Mouse (Mus musculus) liver, embryonic 14.5 days (tissue): ENCODE measurements around the gene Tnxb. TPM values are rescaled to one million over a fixed set of nuclear protein-coding genes. Genes with fewer than 3 reads are reported as not detected.
"Not testable (repeated sequence)": the region's sequence is repeated elsewhere in the genome, so short reads cannot be mapped to it uniquely, and the experiment has no call there.

ENCODE experiments used
- ATAC-seq: fragments of 200-750 bp; cut with Nextera tagmentation; 2 replicates; pipeline ENCODE4 v1.8.0; 2017; ENCODE audit warnings: moderate number of reproducible peaks, mild to moderate bottlenecking, moderate library complexity; ENCODE audit not compliant: insufficient read depth
- DNase-seq, 3 experiments: peaks; one replicate each; pipeline ENCODE4 v3.0.0-alpha.2; 2012 to 2013; ENCODE audit warnings: low read depth in 3 of 3, low spot score in 3 of 3
- H3K27ac ChIP-seq: fragments of 300-500 bp; sonication (generic); 2 replicates; pipeline ENCODE4 v1.5.1; 2014; ENCODE audit warnings: moderate library complexity, mild to moderate bottlenecking, control low read depth, inconsistent platforms
- H3K27me3 ChIP-seq: fragments of 300-500 bp; sonication (generic); 2 replicates; pipeline ENCODE4 v1.6.1; 2014; ENCODE audit warnings: mild to moderate bottlenecking, low read length, moderate library complexity; ENCODE audit not compliant: control insufficient read depth, insufficient read depth
- H3K36me3 ChIP-seq: fragments of 300-500 bp; sonication (generic); replicated peaks from 2 replicates; pipeline ENCODE4 v1.6.1; 2014; ENCODE audit warnings: low read depth; ENCODE audit not compliant: control insufficient read depth, insufficient read depth
- H3K4me1 ChIP-seq, 2 experiments: fragments of 200-500 bp in 1 of 2; fragments of 300-500 bp in 1 of 2; sonication (generic) in 1 of 2; replicated peaks; 2 replicates each; pipeline ENCODE4 v1.6.1; 2012 to 2014; ENCODE audit warnings: antibody characterized with exemption in 1 of 2, inconsistent platforms in 1 of 2, low read length in 1 of 2; ENCODE audit not compliant: control insufficient read depth in 2 of 2, insufficient read depth in 2 of 2
- H3K4me2 ChIP-seq: fragments of 300-500 bp; sonication (generic); 2 replicates; pipeline ENCODE4 v1.6.1; 2014; ENCODE audit warnings: low read depth, mild to moderate bottlenecking, control low read depth, moderate library complexity
- H3K4me3 ChIP-seq, 2 experiments: fragments of 200-500 bp in 1 of 2; fragments of 300-500 bp in 1 of 2; sonication (generic) in 1 of 2; 2 replicates each; pipeline ENCODE4 v1.5.1; 2012 to 2014; ENCODE audit warnings: low read depth in 2 of 2, low read length in 2 of 2, mild to moderate bottlenecking in 2 of 2, control low read depth in 1 of 2, inconsistent platforms in 1 of 2, moderate library complexity in 1 of 2; ENCODE audit not compliant: insufficient read depth in 1 of 2
- H3K9ac ChIP-seq: fragments of 300-500 bp; sonication (generic); replicated peaks from 2 replicates; pipeline ENCODE4 v1.6.1; 2014; ENCODE audit warnings: mild to moderate bottlenecking, control low read depth, moderate library complexity
- H3K9me3 ChIP-seq: fragments of 300-500 bp; sonication (generic); 2 replicates; pipeline ENCODE4 v1.6.1; 2016; ENCODE audit warnings: low read length, mixed read lengths; ENCODE audit not compliant: control insufficient read depth
- CTCF ChIP-seq: IDR thresholded peaks from 2 replicates; pipeline ENCODE4 v1.5.1; 2016; ENCODE audit warnings: antibody characterized with exemption, low read depth, control low read depth
- EP300 ChIP-seq: IDR thresholded peaks from 2 replicates; pipeline ENCODE4 v1.6.1; 2016; ENCODE audit warnings: antibody characterized with exemption, low read depth
- WGBS: fragments of 180-500 bp; shearing (Covaris S2); extraction: QIAGEN DNeasy Blood & Tissue Kit; methylation state at CpG from one replicate; pipeline ENCODE4 v1.1.7; 2014; ENCODE audit not compliant: insufficient replicate concordance; 5-methylcytosine and 5-hydroxymethylcytosine counted together
- polyA plus RNA-seq, 2 experiments: library from polyadenylated mRNA; depleted of rRNA in 1 of 2; stranded (reverse) in 1 of 2; unstranded in 1 of 2; fragments of >200 nt; fragmentation: Nextera tagmentation in 1 of 2; extraction: Ambion mirVana in 1 of 2; gene quantifications; 2 replicates each; pipeline versions ENCODE4 v1.2.1 to v1.2.3; 2012 to 2014

Gene Tnxb
- polyA plus RNA-seq, 2 experiments: 0.13 to 0.17 TPM

GRCm38 (mm10) chr17:34690458-34690857 is 20.1 kb downstream of the Tnxb start:
- WGBS: 42% methylated on average over 4 of the region's 4 CpGs
- H3K4me1 ChIP-seq: no peaks in the 10 kb centered on the region
- H3K4me2 ChIP-seq: no peak overlapping the region
- no peak for DNase-seq
- TF ChIP-seq EP300 (no peak), CTCF (no peak)
- no peak overlapping the region for H3K4me3 ChIP-seq
- ATAC-seq: no peak
- no peak overlapping the region for H3K9ac ChIP-seq
- no peaks in the 10 kb centered on the region for H3K36me3 ChIP-seq
- no peaks in the 10 kb centered on the region for H3K27me3 ChIP-seq
- no peak overlapping the region for H3K27ac ChIP-seq
- H3K9me3 ChIP-seq: no peaks in the 10 kb centered on the region

DNA sequence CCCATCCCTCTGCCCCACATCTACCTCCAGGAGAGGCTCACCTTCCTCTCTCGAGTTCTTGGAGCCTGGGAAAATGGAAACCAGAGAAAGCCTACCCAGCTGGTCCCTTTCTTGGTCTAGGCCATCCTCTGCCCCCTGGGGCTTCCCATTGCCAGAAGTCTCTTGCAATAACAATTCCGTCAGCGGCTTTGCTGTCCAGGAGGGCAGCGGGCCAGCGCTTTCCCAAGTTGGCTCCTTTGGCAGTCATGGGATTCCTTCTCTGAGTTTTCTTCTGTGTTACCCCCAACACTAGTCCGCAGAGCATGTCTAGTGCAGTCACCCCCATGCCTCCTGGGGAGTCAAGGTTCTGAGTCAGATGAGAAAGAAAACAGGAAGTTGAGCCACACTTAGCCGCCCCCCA is 22.6 kb downstream of the Tnxb start:
- TF ChIP-seq CTCF (no peak), EP300 (no peak)
- H3K27ac ChIP-seq: no peak overlapping the region
- H3K27me3 ChIP-seq: no peaks in the 10 kb centered on the region
- DNase-seq: no peak
- no peak for ATAC-seq
- WGBS: 65% methylated on average over 7 of the region's 7 CpGs
- H3K9me3 ChIP-seq: no peaks in the 10 kb centered on the region
- H3K36me3 ChIP-seq: no peaks in the 10 kb centered on the region
- no peak overlapping the region for H3K4me3 ChIP-seq
- no peaks in the 10 kb centered on the region for H3K4me1 ChIP-seq
- no peak overlapping the region for H3K9ac ChIP-seq
- H3K4me2 ChIP-seq: no peak overlapping the region

GRCm38 (mm10) chr17:34699575-34700408 is 29.5 kb downstream of the Tnxb start:
- no peak for TF ChIP-seq EP300
- TF ChIP-seq CTCF: no peak
- Histone ChIP-seq H3K4me3 (no peak overlapping the region), H3K36me3 (no peaks in the 10 kb centered on the region), H3K27ac (no peak overlapping the region), H3K9me3 (no peaks in the 10 kb centered on the region), H3K4me1 (no peaks in the 10 kb centered on the region), H3K9ac (no peak overlapping the region), H3K27me3 (no peaks in the 10 kb centered on the region), H3K4me2 (no peak overlapping the region)
- 54% methylated on average over 14 of the region's 14 CpGs for WGBS
- no peak for ATAC-seq
- DNase-seq: no peak

DNA sequence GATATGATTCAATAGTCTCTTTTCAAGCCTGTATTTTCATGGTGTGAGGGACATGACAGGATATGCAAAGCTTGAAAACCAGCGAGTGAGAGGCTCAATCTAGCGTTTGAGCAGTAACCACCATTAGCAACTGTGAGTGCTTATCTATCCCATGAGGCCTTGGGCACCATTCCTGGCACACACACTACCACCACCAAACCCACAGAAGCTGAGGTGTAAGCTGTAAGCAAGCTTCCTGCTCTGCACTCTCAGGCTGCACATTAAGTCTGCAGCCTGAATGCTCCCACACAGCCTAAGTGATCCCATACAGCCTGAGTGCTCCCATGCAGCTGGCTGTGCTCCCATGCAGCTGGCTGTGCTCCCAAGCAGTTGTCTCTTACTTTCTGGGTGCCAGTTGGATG is 30.3 kb downstream of the Tnxb start:
- TF ChIP-seq CTCF (no peak), EP300 (no peak)
- Histone ChIP-seq H3K9ac (no peak overlapping the region), H3K4me2 (no peak overlapping the region), H3K9me3 (no peaks in the 10 kb centered on the region), H3K36me3 (no peaks in the 10 kb centered on the region), H3K27me3 (no peaks in the 10 kb centered on the region), H3K4me3 (no peak overlapping the region), H3K27ac (no peak overlapping the region), H3K4me1 (no peaks in the 10 kb centered on the region)
- DNase-seq: no peak
- WGBS: 34% methylated on average over 2 of the region's 2 CpGs
- no peak for ATAC-seq

- H3K4me2 ChIP-seq, H3K27me3 ChIP-seq, H3K27ac ChIP-seq, H3K36me3 ChIP-seq, DNase-seq, H3K9me3 ChIP-seq, H3K9ac ChIP-seq, H3K4me3 ChIP-seq, H3K4me1 ChIP-seq, ATAC-seq: not testable (repeated sequence)
- 48% methylated on average over 2 of the region's 2 CpGs for WGBS
Observed at GRCm38 (mm10) chr17:34706476-34706875, 36.1 kb downstream of the Tnxb start.
